Mouse (Mus musculus) heart, embryonic 10.5 days (tissue): ENCODE data around the gene Rassf3. TPM values are rescaled to one million over a fixed set of nuclear protein-coding genes. Genes with fewer than 3 reads are reported as not detected.

Source experiments
- DNase-seq: peaks from one replicate; pipeline ENCODE4 v3.0.0-alpha.2; 2017; ENCODE audit warnings: low spot score
- H3K27ac ChIP-seq: fragments of 300-500 bp; sonication (generic); 2 replicates; pipeline ENCODE4 v1.5.1; 2016; ENCODE audit warnings: mild to moderate bottlenecking
- H3K27me3 ChIP-seq: fragments of 300-500 bp; sonication (generic); 2 replicates; pipeline ENCODE4 v1.6.1; 2016; ENCODE audit warnings: mild to moderate bottlenecking; ENCODE audit not compliant: poor library complexity, insufficient read depth, severe bottlenecking
- H3K36me3 ChIP-seq: fragments of 300-500 bp; sonication (generic); 2 replicates; pipeline ENCODE4 v1.6.1; 2016; ENCODE audit warnings: mild to moderate bottlenecking, moderate library complexity
- H3K4me1 ChIP-seq: fragments of 300-500 bp; sonication (generic); 2 replicates; pipeline ENCODE4 v1.6.1; 2016; ENCODE audit warnings: mild to moderate bottlenecking
- H3K4me3 ChIP-seq: fragments of 300-500 bp; sonication (generic); 2 replicates; pipeline ENCODE4 v1.5.1; 2016; ENCODE audit warnings: mild to moderate bottlenecking, moderate library complexity
- H3K9me3 ChIP-seq: fragments of 300-500 bp; sonication (generic); 2 replicates; pipeline ENCODE4 v1.6.1; 2016; ENCODE audit warnings: mild to moderate bottlenecking, moderate library complexity
- WGBS: fragments of 180-500 bp; shearing (Covaris S2); methylation state at CpG from one replicate; pipeline ENCODE4 v1.1.7; 2016; 5-methylcytosine and 5-hydroxymethylcytosine counted together
- polyA plus RNA-seq: library from polyadenylated mRNA; unstranded; fragments of >200 nt; fragmentation: Nextera tagmentation; extraction: Ambion mirVana; gene quantifications from 2 replicates; pipeline ENCODE4 v1.2.1, GENCODE M21; 2016

The Rassf3 gene
- polyA plus RNA-seq, 1 experiment from 2014 or later = 21.1 TPM

GRCm38 (mm10) chr10:121467792-121468191 is 8.4 kb downstream of the Rassf3 start:
- DNase-seq = no peak
- peaks cover under 1% of the 10 kb centered on the region; the same call in 1 of the 2 replicates for H3K36me3 ChIP-seq
- no peaks in the 10 kb centered on the region for H3K9me3 ChIP-seq
- no peak overlapping the region for H3K27ac ChIP-seq
- 67% methylated on average over 8 of the region's 8 CpGs for WGBS
- H3K4me3 ChIP-seq = no peak overlapping the region
- no peaks in the 10 kb centered on the region for H3K27me3 ChIP-seq
- H3K4me1 ChIP-seq = peaks cover 52% of the 10 kb centered on the region

GRCm38 (mm10) chr10:121467016-121467415 is 9.1 kb downstream of the Rassf3 start:
- Histone ChIP-seq H3K27ac (peak overlapping the region; percentile 32; the same call in 1 of the 2 replicates), H3K4me3 (no peak overlapping the region), H3K4me1 (peaks cover 52% of the 10 kb centered on the region), H3K27me3 (no peaks in the 10 kb centered on the region), H3K36me3 (peaks cover 5% of the 10 kb centered on the region; the same call in 1 of the 2 replicates), H3K9me3 (no peaks in the 10 kb centered on the region)
- WGBS = 78% methylated on average over 13 of the region's 13 CpGs
- DNase-seq = no peak

- Histone ChIP-seq H3K36me3 (peaks cover 5% of the 10 kb centered on the region; the same call in 1 of the 2 replicates), H3K27ac (peak overlapping the region; percentile 56; the same call in 1 of the 2 replicates), H3K27me3 (no peaks in the 10 kb centered on the region), H3K4me1 (peaks cover 60% of the 10 kb centered on the region), H3K4me3 (no peak overlapping the region), H3K9me3 (no peaks in the 10 kb centered on the region)
- no peak for DNase-seq
- 49% methylated on average over 5 of the region's 5 CpGs for WGBS
Measured at GRCm38 (mm10) chr10:121465033-121465432, 11.1 kb downstream of the Rassf3 start.

GRCm38 (mm10) chr10:121462162-121462881 is 13.8 kb downstream of the Rassf3 start:
- Histone ChIP-seq H3K27ac (peak overlapping the region; percentile 80), H3K27me3 (no peaks in the 10 kb centered on the region), H3K4me1 (peaks cover 50% of the 10 kb centered on the region), H3K36me3 (peaks cover 5% of the 10 kb centered on the region; the same call in 1 of the 2 replicates), H3K9me3 (no peaks in the 10 kb centered on the region), H3K4me3 (peak overlapping the region; percentile 50)
- WGBS = 55% methylated on average over 24 of the region's 24 CpGs
- DNase-seq = no peak

GRCm38 (mm10) chr10:121461404-121462161 is 14.6 kb downstream of the Rassf3 start:
- H3K9me3 ChIP-seq = no peaks in the 10 kb centered on the region
- peak overlapping the region; percentile 80 for H3K27ac ChIP-seq
- no peaks in the 10 kb centered on the region for H3K27me3 ChIP-seq
- WGBS = 8% methylated on average over 22 of the region's 22 CpGs
- peaks cover 5% of the 10 kb centered on the region; the same call in 1 of the 2 replicates for H3K36me3 ChIP-seq
- no peak for DNase-seq
- H3K4me1 ChIP-seq = peaks cover 46% of the 10 kb centered on the region
- H3K4me3 ChIP-seq = peak overlapping the region; percentile 50

GRCm38 (mm10) chr10:121459124-121459853 is 16.9 kb downstream of the Rassf3 start:
- no peak overlapping the region for H3K27ac ChIP-seq
- no peak overlapping the region for H3K4me3 ChIP-seq
- WGBS = 85% methylated on average over 19 of the region's 19 CpGs
- peaks cover 5% of the 10 kb centered on the region; the same call in 1 of the 2 replicates for H3K36me3 ChIP-seq
- no peaks in the 10 kb centered on the region for H3K9me3 ChIP-seq
- no peaks in the 10 kb centered on the region for H3K27me3 ChIP-seq
- peaks cover 63% of the 10 kb centered on the region for H3K4me1 ChIP-seq
- DNase-seq = no peak

GRCm38 (mm10) chr10:121458408-121458807 is 17.7 kb downstream of the Rassf3 start:
- Histone ChIP-seq H3K27ac (no peak overlapping the region), H3K9me3 (no peaks in the 10 kb centered on the region), H3K4me1 (peaks cover 67% of the 10 kb centered on the region), H3K36me3 (peaks cover 5% of the 10 kb centered on the region; the same call in 1 of the 2 replicates), H3K4me3 (no peak overlapping the region), H3K27me3 (no peaks in the 10 kb centered on the region)
- DNase-seq = no peak
- WGBS = 76% methylated on average over 9 of the region's 9 CpGs

GRCm38 (mm10) chr10:121457381-121457780 is 18.8 kb downstream of the Rassf3 start:
- Histone ChIP-seq H3K27me3 (no peaks in the 10 kb centered on the region), H3K27ac (no peak overlapping the region), H3K4me1 (peaks cover 66% of the 10 kb centered on the region), H3K36me3 (no peaks in the 10 kb centered on the region), H3K9me3 (no peaks in the 10 kb centered on the region), H3K4me3 (no peak overlapping the region)
- 90% methylated on average over 3 of the region's 3 CpGs for WGBS
- no peak for DNase-seq

- WGBS = 71% methylated on average over 3 of the region's 3 CpGs
- Histone ChIP-seq H3K4me1 (peaks cover 52% of the 10 kb centered on the region), H3K9me3 (no peaks in the 10 kb centered on the region), H3K27me3 (no peaks in the 10 kb centered on the region), H3K36me3 (peaks cover 8% of the 10 kb centered on the region; the same call in 1 of the 2 replicates), H3K4me3 (no peak overlapping the region), H3K27ac (no peak overlapping the region)
- no peak for DNase-seq
Measured at GRCm38 (mm10) chr10:121455517-121455916, 20.6 kb downstream of the Rassf3 start.

- no peak overlapping the region for H3K4me3 ChIP-seq
- no peaks in the 10 kb centered on the region for H3K9me3 ChIP-seq
- H3K4me1 ChIP-seq = peaks cover 47% of the 10 kb centered on the region
- H3K27ac ChIP-seq = peak overlapping the region; percentile 37
- 49% methylated on average over 6 of the region's 6 CpGs for WGBS
- peaks cover 8% of the 10 kb centered on the region; the same call in 1 of the 2 replicates for H3K36me3 ChIP-seq
- no peaks in the 10 kb centered on the region for H3K27me3 ChIP-seq
- DNase-seq = no peak
Measured at GRCm38 (mm10) chr10:121454708-121455475, 21.3 kb downstream of the Rassf3 start.

GRCm38 (mm10) chr10:121454033-121454432 is 22.1 kb downstream of the Rassf3 start:
- Histone ChIP-seq H3K36me3 (peaks cover 8% of the 10 kb centered on the region; the same call in 1 of the 2 replicates), H3K9me3 (no peaks in the 10 kb centered on the region), H3K4me1 (peaks cover 48% of the 10 kb centered on the region), H3K4me3 (no peak overlapping the region), H3K27ac (no peak overlapping the region), H3K27me3 (no peaks in the 10 kb centered on the region)
- no peak for DNase-seq
- WGBS = 85% methylated on average over 8 of the region's 8 CpGs

- H3K36me3 ChIP-seq = no peaks in the 10 kb centered on the region
- H3K4me1 ChIP-seq = peaks cover 61% of the 10 kb centered on the region
- no peak for DNase-seq
- H3K27me3 ChIP-seq = no peaks in the 10 kb centered on the region
- H3K9me3 ChIP-seq = no peaks in the 10 kb centered on the region
- H3K27ac ChIP-seq = 0 out of 2 replicates have a peak overlapping the region, but pooled peaks have one; percentile 57
- H3K4me3 ChIP-seq = no peak overlapping the region
- WGBS = 86% methylated on average over 8 of the region's 8 CpGs
Measured at GRCm38 (mm10) chr10:121445808-121446207, 30.3 kb downstream of the Rassf3 start.
